Mouse (Mus musculus) liver, adult (tissue): ENCODE data around the gene Capn1.
A peak's percentile ranks its signal among the peaks of the same experiment; 100 is the strongest.

ENCODE experiments used
- GATA4 ChIP-seq: IDR thresholded peaks from 2 replicates; pipeline ENCODE4 v1.6.1; 2014; ENCODE audit warnings: mild to moderate bottlenecking, low read length; ENCODE audit not compliant: insufficient replicate concordance

Capn1 gene

GRCm38 (mm10) chr19:5954031-5954710 is 61.5 kb downstream of the Capn1 start:
- TF ChIP-seq GATA4, result no peak

GRCm38 (mm10) chr19:5953201-5953770 is 62.4 kb downstream of the Capn1 start:
- no peak for TF ChIP-seq GATA4

DNA sequence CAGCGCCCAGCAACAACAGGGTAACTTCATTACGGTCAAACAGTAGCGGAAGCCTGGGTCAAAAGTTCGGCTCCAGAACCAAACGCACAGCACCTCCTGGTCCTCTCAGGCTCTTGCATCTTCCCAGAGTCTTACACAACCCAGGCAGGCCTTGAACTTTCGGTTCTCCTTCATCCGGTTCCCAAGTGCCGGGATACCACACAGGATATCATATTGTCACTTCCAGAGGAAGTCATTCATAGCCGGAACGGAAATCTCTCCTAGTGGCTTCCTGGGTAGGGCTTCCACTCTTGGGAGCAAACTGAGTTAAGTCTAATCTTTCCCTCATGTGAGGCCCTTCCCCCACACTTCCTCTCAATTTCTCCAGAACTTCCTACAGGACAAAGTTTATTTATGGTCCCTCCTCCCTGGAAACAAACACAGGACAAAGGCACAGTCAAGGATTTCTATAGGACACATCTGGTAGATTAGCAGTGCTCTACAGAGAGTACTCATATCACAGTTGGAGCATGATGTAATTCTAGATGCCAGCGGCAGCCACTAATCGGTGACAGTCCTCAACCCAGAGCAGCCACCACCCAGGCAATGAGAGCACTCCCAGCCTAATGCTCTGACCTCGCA is 63.5 kb downstream of the Capn1 start:
- TF ChIP-seq GATA4, result peak; percentile 94

DNA sequence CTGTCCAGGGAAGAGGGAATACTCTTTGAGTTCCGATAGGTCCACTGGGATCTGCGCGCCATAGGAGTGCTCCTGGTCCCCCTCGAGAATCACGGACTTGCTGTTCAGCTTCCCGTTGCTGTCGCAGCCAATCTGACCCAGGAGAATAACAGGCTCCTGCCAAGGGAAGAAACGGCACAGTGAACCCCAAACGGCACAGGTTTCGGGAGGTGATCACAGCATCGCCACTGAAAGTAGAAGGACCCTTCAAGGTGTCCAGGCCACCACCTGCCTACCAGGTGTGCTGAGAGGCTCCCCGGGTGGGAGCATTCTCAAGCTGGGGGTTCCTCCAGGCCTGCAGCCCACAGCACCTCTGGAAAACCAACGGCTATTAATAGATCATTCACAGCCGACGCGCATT is 64.1 kb downstream of the Capn1 start:
- no peak for TF ChIP-seq GATA4

DNA sequence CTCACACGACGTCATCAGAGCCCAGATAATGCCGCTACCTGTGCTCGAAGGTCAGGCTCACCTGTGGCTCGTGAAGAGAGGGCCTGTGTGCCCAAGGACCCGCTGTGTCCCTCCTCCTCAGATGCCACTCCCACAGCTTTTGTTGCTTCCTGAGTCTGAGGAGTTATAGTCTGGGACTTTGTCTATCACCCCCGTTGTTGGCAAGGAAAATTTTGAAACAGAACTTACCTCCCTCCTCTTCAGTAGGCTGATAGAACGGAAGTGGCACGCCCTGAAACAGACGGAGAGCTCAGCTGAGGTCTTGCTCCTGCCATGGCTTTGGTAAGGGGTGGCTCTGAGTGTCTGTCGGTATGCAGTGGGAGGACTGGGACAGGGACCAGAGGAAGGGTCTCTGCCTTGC is 65.5 kb downstream of the Capn1 start:
- no peak for TF ChIP-seq GATA4

GRCm38 (mm10) chr19:5945891-5946290 is 69.8 kb downstream of the Capn1 start:
- TF ChIP-seq GATA4, result no peak

GRCm38 (mm10) chr19:5945027-5945426 is 70.7 kb downstream of the Capn1 start:
- no peak for TF ChIP-seq GATA4

DNA sequence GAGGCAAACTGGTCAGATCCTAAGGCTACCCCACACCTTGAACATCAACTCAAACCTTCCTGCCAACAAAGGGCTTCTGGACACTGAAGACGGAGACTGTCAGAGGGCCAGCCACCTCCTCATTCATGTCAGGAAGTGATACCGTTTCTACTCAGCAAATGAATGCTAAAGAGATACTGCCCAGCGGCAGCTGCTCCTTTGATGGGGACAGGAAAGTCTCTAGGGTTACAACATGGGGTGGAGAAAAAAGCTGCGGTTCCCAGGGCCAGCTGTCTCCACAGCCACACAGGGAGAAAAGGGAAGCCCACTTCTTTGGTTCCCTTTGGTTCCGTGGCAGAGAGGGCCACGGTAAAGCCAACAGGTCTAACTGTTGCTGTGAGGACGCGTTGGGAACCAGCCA is 71.6 kb downstream of the Capn1 start:
- TF ChIP-seq GATA4, result no peak

- TF ChIP-seq GATA4, result no peak
Observed at GRCm38 (mm10) chr19:5943404-5943803, 72.3 kb downstream of the Capn1 start.

DNA sequence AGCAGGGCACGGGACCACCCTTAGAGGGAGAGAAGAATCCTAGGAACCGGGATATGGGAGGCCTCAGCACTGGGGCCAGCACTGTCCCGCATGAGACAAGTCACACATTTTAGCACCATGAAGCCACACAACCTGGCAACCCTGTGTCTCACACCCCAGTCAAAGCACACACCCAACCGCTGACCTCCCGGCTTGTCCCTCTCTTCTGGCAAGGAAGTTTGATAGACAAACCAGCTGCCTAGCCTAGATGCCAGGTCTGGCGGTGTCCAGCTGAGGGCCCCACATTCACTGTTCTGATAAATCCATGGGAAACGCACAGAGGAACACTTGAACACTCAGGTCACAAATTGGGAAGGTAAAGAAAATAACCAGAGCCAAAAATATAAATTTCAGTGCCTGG is 73.1 kb downstream of the Capn1 start:
- TF ChIP-seq GATA4, result no peak

- TF ChIP-seq GATA4, result no peak
Observed at GRCm38 (mm10) chr19:5940656-5941055, 75.0 kb downstream of the Capn1 start.

DNA sequence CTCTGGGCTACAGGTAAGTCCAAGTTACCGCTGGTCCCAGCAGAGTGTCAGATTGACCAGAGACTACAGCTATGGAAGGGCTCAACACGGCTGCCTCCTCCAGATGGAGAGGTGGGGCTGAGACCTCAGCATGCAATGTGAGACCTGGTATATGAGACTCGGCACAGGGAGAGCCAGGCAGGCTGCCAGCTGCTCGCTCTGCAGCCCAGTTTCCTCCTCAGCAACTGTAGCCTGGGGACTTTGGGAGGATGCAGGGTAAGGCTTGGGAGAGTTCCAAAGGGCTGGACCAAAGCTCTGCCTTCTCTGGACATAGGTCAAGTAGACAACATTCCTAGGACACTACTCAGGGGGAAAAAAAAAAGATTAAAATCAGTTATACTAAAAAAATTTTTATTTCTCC is 75.5 kb downstream of the Capn1 start:
- no peak for TF ChIP-seq GATA4

DNA sequence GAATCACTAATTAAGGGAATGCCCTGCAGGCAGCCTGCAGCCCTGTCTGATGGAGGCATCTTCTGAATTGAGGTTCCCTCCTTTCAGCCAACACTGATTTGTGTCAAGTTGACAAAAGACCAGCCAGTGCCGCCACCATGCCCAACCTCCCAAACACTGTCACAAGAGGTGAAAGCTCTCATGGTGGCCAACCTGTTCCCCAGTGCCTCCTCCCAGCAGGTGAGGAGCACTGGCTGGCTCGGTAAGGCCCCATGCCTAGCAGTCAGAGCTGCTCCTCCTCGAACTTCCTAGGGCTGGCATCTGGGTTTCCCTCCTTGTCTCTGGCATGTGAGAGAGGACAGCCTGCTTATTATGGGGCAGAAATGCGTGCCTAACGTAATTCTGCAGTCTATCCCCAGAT is 76.0 kb downstream of the Capn1 start:
- no peak for TF ChIP-seq GATA4
